Mouse (Mus musculus) heart, embryonic 15.5 days (tissue): ENCODE results near the gene Tmem132c. TPM values are rescaled to one million over a fixed set of nuclear protein-coding genes. Genes with fewer than 3 reads are reported as not detected.

ENCODE experiments used
- ATAC-seq: fragments of 200-750 bp; cut with Nextera tagmentation; replicated peaks from 2 replicates; pipeline ENCODE4 v1.8.0; 2017; ENCODE audit warnings: low read depth, moderate TSS enrichment; ENCODE audit not compliant: insufficient number of reproducible peaks, insufficient read depth, low FRiP score
- H3K27ac ChIP-seq: fragments of 300-500 bp; sonication (generic); 2 replicates; pipeline ENCODE4 v1.5.1; 2015; ENCODE audit warnings: mild to moderate bottlenecking, inconsistent platforms
- H3K27me3 ChIP-seq: fragments of 300-500 bp; sonication (generic); 2 replicates; pipeline ENCODE4 v1.6.1; 2015; ENCODE audit warnings: inconsistent platforms
- H3K36me3 ChIP-seq: fragments of 300-500 bp; sonication (generic); 2 replicates; pipeline ENCODE4 v1.6.1; 2015; ENCODE audit warnings: mild to moderate bottlenecking, inconsistent platforms
- H3K4me1 ChIP-seq: fragments of 300-500 bp; sonication (generic); replicated peaks from 2 replicates; pipeline ENCODE4 v1.6.1; 2015; ENCODE audit warnings: inconsistent platforms
- H3K4me2 ChIP-seq: fragments of 300-500 bp; sonication (generic); 2 replicates; pipeline ENCODE4 v1.6.1; 2015; ENCODE audit warnings: inconsistent platforms, mild to moderate bottlenecking, moderate library complexity
- H3K4me3 ChIP-seq: fragments of 300-500 bp; sonication (generic); 2 replicates; pipeline ENCODE4 v1.5.1; 2015; ENCODE audit warnings: mild to moderate bottlenecking, inconsistent platforms
- H3K9ac ChIP-seq: fragments of 300-500 bp; sonication (generic); 2 replicates; pipeline ENCODE4 v1.6.1; 2015; ENCODE audit warnings: mild to moderate bottlenecking, inconsistent platforms
- H3K9me3 ChIP-seq: fragments of 300-500 bp; sonication (generic); replicated peaks from 2 replicates; pipeline ENCODE4 v1.6.1; 2016; ENCODE audit warnings: inconsistent platforms
- WGBS: fragments of 180-500 bp; shearing (Covaris S2); methylation state at CpG from one replicate; pipeline ENCODE4 v1.1.7; 2015; ENCODE audit warnings: mixed read lengths; 5-methylcytosine and 5-hydroxymethylcytosine counted together
- polyA plus RNA-seq: library from polyadenylated mRNA; unstranded; fragments of >200 nt; fragmentation: Nextera tagmentation; extraction: Ambion mirVana; gene quantifications from 2 replicates; pipeline ENCODE4 v1.2.1, GENCODE M21; 2015

The Tmem132c gene
- polyA plus RNA-seq, 1 experiment from 2014 or later: 1.5 TPM

- no peaks in the 10 kb centered on the region for H3K36me3 ChIP-seq
- WGBS: 68% methylated on average over 10 of the region's 10 CpGs
- H3K9me3 ChIP-seq: no peaks in the 10 kb centered on the region
- no peak overlapping the region for H3K4me2 ChIP-seq
- no peaks in the 10 kb centered on the region for H3K4me1 ChIP-seq
- ATAC-seq: no peak
- H3K9ac ChIP-seq: no peak overlapping the region
- H3K27ac ChIP-seq: no peak overlapping the region
- no peaks in the 10 kb centered on the region for H3K27me3 ChIP-seq
- H3K4me3 ChIP-seq: no peak overlapping the region
These were observed 187.5 kb downstream of the Tmem132c start for GRCm38 (mm10) chr5:127429124-127429523.

GRCm38 (mm10) chr5:127431561-127431960 lies 190.0 kb downstream of the Tmem132c start:
- Histone ChIP-seq H3K4me3 (no peak overlapping the region), H3K36me3 (no peaks in the 10 kb centered on the region), H3K9me3 (no peaks in the 10 kb centered on the region), H3K9ac (no peak overlapping the region), H3K4me1 (no peaks in the 10 kb centered on the region), H3K27me3 (no peaks in the 10 kb centered on the region), H3K4me2 (no peak overlapping the region), H3K27ac (no peak overlapping the region)
- 65% methylated on average over 9 of the region's 9 CpGs for WGBS
- no peak for ATAC-seq

- H3K36me3 ChIP-seq: no peaks in the 10 kb centered on the region
- no peak for ATAC-seq
- H3K4me2 ChIP-seq: no peak overlapping the region
- no peak overlapping the region for H3K27ac ChIP-seq
- no peak overlapping the region for H3K9ac ChIP-seq
- H3K9me3 ChIP-seq: no peaks in the 10 kb centered on the region
- WGBS: 88% methylated on average over 5 of the region's 5 CpGs
- no peak overlapping the region for H3K4me3 ChIP-seq
- H3K4me1 ChIP-seq: no peaks in the 10 kb centered on the region
- H3K27me3 ChIP-seq: no peaks in the 10 kb centered on the region
These were observed 195.2 kb downstream of the Tmem132c start for GRCm38 (mm10) chr5:127436836-127437235.

- no peaks in the 10 kb centered on the region for H3K27me3 ChIP-seq
- 86% methylated on average over 4 of the region's 4 CpGs for WGBS
- H3K36me3 ChIP-seq: no peaks in the 10 kb centered on the region
- no peak overlapping the region for H3K27ac ChIP-seq
- no peak overlapping the region for H3K4me3 ChIP-seq
- H3K4me1 ChIP-seq: no peaks in the 10 kb centered on the region
- H3K4me2 ChIP-seq: no peak overlapping the region
- no peak overlapping the region for H3K9ac ChIP-seq
- no peak for ATAC-seq
- no peaks in the 10 kb centered on the region for H3K9me3 ChIP-seq
These were observed 197.0 kb downstream of the Tmem132c start for GRCm38 (mm10) chr5:127438639-127439038.

GRCm38 (mm10) chr5:127441963-127442362 lies 200.4 kb downstream of the Tmem132c start:
- H3K36me3 ChIP-seq: no peaks in the 10 kb centered on the region
- 69% methylated on average over 10 of the region's 10 CpGs for WGBS
- H3K4me2 ChIP-seq: no peak overlapping the region
- no peak for ATAC-seq
- no peaks in the 10 kb centered on the region for H3K9me3 ChIP-seq
- H3K4me3 ChIP-seq: no peak overlapping the region
- no peak overlapping the region for H3K27ac ChIP-seq
- H3K9ac ChIP-seq: no peak overlapping the region
- H3K4me1 ChIP-seq: no peaks in the 10 kb centered on the region
- H3K27me3 ChIP-seq: no peaks in the 10 kb centered on the region

GRCm38 (mm10) chr5:127453580-127453979 lies 212.0 kb downstream of the Tmem132c start:
- Histone ChIP-seq H3K4me2 (no peak overlapping the region), H3K36me3 (no peaks in the 10 kb centered on the region), H3K27ac (no peak overlapping the region), H3K27me3 (no peaks in the 10 kb centered on the region), H3K9me3 (no peaks in the 10 kb centered on the region), H3K4me1 (no peaks in the 10 kb centered on the region), H3K4me3 (no peak overlapping the region), H3K9ac (no peak overlapping the region)
- 22% methylated on average over 4 of the region's 4 CpGs for WGBS
- no peak for ATAC-seq

- no peaks in the 10 kb centered on the region for H3K4me1 ChIP-seq
- no peaks in the 10 kb centered on the region for H3K27me3 ChIP-seq
- H3K4me3 ChIP-seq: no peak overlapping the region
- no peaks in the 10 kb centered on the region for H3K36me3 ChIP-seq
- no peak for ATAC-seq
- no peaks in the 10 kb centered on the region for H3K9me3 ChIP-seq
- WGBS: 52% methylated on average over 7 of the region's 7 CpGs
- no peak overlapping the region for H3K4me2 ChIP-seq
- H3K27ac ChIP-seq: no peak overlapping the region
- no peak overlapping the region for H3K9ac ChIP-seq
These were observed 212.5 kb downstream of the Tmem132c start for GRCm38 (mm10) chr5:127454068-127454467.

- no peak for ATAC-seq
- Histone ChIP-seq H3K4me3 (no peak overlapping the region), H3K9ac (no peak overlapping the region), H3K9me3 (no peaks in the 10 kb centered on the region), H3K27ac (no peak overlapping the region), H3K4me1 (no peaks in the 10 kb centered on the region), H3K27me3 (no peaks in the 10 kb centered on the region), H3K4me2 (no peak overlapping the region), H3K36me3 (no peaks in the 10 kb centered on the region)
- 85% methylated on average over 10 of the region's 10 CpGs for WGBS
These were observed 214.5 kb downstream of the Tmem132c start for GRCm38 (mm10) chr5:127456076-127456475.

- 0 out of 2 replicates have a peak, but pooled peaks have one; percentile 22 for ATAC-seq
- H3K27ac ChIP-seq: no peak overlapping the region
These were observed 226.5 kb downstream of the Tmem132c start for GRCm38 (mm10) chr5:127468151-127468550.

GRCm38 (mm10) chr5:127470351-127470750 lies 228.7 kb downstream of the Tmem132c start:
- no peak overlapping the region for H3K9ac ChIP-seq
- H3K36me3 ChIP-seq: no peaks in the 10 kb centered on the region
- no peak overlapping the region for H3K27ac ChIP-seq
- 47% methylated on average over 3 of the region's 3 CpGs for WGBS
- H3K9me3 ChIP-seq: no peaks in the 10 kb centered on the region
- no peak for ATAC-seq
- no peak overlapping the region for H3K4me3 ChIP-seq
- no peaks in the 10 kb centered on the region for H3K4me1 ChIP-seq
- no peaks in the 10 kb centered on the region for H3K27me3 ChIP-seq
- no peak overlapping the region for H3K4me2 ChIP-seq

More at GRCm38 (mm10) chr5:127468151-127468550, 226.5 kb downstream of the Tmem132c start:
- no peak overlapping the region for H3K4me2 ChIP-seq
- no peak overlapping the region for H3K9ac ChIP-seq
- H3K36me3 ChIP-seq: no peaks in the 10 kb centered on the region
- H3K4me3 ChIP-seq: no peak overlapping the region
- H3K9me3 ChIP-seq: no peaks in the 10 kb centered on the region
- WGBS: 38% methylated on average over 5 of the region's 5 CpGs
- H3K27me3 ChIP-seq: no peaks in the 10 kb centered on the region
- H3K4me1 ChIP-seq: no peaks in the 10 kb centered on the region

GRCm38 (mm10) chr5:127471902-127472301 lies 230.3 kb downstream of the Tmem132c start:
- no peaks in the 10 kb centered on the region for H3K27me3 ChIP-seq
- H3K4me2 ChIP-seq: no peak overlapping the region
- WGBS: 31% methylated on average over 5 of the region's 5 CpGs
- ATAC-seq: no peak
- H3K4me1 ChIP-seq: no peaks in the 10 kb centered on the region
- no peak overlapping the region for H3K27ac ChIP-seq
- no peak overlapping the region for H3K4me3 ChIP-seq
- H3K9ac ChIP-seq: no peak overlapping the region
- H3K9me3 ChIP-seq: no peaks in the 10 kb centered on the region
- no peaks in the 10 kb centered on the region for H3K36me3 ChIP-seq

- Histone ChIP-seq H3K36me3 (no peaks in the 10 kb centered on the region), H3K27ac (no peak overlapping the region), H3K9me3 (no peaks in the 10 kb centered on the region), H3K9ac (no peak overlapping the region), H3K4me2 (no peak overlapping the region), H3K4me3 (no peak overlapping the region), H3K27me3 (0 out of 2 replicates have a peak, but pooled peaks cover 7% of the 10 kb centered on the region), H3K4me1 (no peaks in the 10 kb centered on the region)
- WGBS: 45% methylated on average over 1 of the region's 2 CpGs
- ATAC-seq: no peak
These were observed 232.1 kb downstream of the Tmem132c start for GRCm38 (mm10) chr5:127473706-127474105.
